Mouse (Mus musculus): Measurements from ENCODE around the gene Tsc22d3. TPM values are rescaled to one million over a fixed set of nuclear protein-coding genes. Genes with fewer than 3 reads are reported as not detected.
A peak's percentile ranks its signal among the peaks of the same experiment; 100 is the strongest.
"Not testable (repeated sequence)": the region's sequence is repeated elsewhere in the genome, so short reads cannot be mapped to it uniquely, and the experiment has no call there.

Tsc22d3 gene
- total RNA-seq, 2 experiments from 2014 or later = 4.9 to 7.1 TPM

DNA sequence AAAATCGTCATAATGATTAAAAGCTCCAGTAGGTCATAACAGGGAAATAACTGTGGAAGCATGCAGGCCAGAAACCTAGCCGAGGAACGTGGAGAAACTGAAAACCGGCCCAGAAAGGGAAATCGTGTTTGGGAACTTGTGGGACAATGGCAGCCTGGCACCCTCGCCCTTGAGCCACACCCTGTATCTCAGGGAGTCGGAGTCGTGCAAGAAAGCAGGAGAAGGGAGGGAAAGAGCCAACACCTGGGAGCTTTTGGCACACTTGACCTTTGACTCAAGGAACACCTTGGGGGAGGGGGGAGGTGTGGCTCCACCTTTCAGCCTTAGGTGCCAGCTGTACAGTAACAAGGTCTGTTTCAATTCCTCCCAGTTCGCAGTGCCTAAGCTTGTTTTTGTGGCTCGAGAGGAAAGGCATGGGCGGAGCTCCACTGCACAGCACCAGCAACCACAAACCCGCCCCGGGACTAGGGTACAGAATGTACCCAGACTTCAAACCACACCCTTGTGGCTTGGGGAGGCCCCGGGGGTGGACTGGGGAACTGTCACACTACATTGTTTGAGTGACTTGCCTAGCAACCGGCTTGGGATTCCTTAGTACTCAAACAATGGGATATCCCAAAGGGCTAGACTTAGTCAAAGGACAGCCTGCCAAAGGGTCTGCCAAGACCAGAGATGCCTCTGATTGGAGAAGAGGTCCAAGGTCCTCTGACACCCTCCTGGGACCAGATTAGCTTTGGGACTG is 94.8 kb downstream of the Tsc22d3 start:
- peak; percentile 65 for ATAC-seq (replicated peaks; ENCODE audit: low FRiP score, poor library complexity, severe bottlenecking)

DNA sequence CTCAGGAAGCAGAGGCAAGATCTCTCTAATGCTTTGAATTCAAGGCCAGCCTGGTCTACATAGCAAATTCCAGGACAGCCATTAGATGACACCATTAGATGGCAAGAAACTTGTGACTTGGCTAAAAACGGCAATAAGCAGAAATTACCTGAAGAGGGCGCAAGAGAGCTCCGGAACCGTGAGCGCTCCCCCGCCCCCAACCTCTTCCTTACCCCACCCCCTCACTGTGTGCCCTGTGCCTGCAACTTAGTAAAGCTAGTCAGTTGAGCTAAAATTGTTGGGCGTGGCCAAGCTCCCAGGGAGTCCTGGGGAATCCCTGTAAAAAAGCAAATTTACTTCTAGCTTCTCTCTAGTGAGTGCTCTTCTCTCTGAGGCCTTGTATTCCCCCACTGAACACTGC is 96.6 kb downstream of the Tsc22d3 start:
- peak; percentile 59; the same call in 1 of the 2 replicates for ATAC-seq (replicated peaks; ENCODE audit: low FRiP score, poor library complexity, severe bottlenecking)

DNA sequence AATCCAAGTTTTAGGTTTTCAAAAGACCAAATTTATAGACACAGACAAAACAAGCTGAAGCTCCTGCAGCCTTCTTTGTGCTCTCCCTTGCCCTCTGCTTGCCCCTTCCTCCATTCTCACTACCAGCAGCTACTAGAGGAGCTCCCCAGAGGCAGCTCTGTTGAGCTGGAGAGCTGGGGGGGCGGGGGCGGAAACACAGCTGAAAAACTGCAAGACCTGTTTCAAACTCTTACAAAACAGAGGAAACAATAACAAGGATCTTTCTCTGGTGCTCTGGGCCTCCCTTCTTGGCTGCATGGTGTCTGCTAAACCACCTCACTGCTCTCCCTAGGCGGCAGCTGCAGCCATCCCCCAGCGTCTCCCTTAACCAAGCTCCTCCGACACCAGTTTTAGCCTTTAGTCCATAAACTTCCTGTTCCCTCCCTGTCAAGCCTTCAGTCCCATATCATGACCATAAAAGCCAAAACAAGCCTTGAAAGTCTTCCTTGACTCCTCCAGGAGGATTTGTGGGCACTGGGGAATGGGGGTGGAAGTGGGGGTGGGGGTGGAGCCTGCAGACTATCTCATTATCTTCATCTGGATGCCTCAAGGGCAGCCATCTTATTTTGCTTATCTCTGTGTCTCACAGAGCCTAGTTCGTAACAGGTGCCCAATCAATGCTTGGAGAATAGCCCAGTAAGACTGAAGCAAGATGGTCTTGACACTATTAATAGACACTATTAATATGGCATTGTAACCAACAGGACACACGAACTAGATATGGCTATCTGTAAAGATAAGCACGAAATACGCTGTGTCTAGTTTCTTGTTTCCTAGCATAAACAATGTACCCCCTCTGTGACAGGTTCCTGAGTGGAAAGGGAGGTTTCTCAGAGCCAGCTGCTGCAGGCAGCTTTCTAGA is 98.8 kb downstream of the Tsc22d3 start:
- ATAC-seq (replicated peaks; ENCODE audit: low FRiP score, poor library complexity, severe bottlenecking) = no peak

DNA sequence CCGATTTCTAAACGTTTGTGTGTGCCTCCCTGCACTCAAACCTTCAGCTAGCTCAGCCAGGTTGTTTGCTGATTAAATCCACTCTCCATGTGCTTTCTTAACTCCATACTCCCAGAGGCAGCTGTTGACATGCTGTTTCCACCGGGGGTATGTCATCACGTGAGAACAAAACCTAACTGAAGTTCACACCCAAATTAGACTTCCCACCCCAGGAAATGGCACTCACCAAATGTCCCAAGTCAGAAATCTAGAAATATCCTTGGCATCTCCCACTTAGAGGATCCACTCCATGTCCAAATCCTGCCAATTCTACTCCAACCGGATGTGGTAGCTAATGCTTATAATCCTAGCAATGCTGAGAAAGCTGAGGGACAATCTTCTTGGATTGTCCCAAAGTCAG is 100.2 kb downstream of the Tsc22d3 start:
- ATAC-seq (replicated peaks; ENCODE audit: low FRiP score, poor library complexity, severe bottlenecking) = no peak

DNA sequence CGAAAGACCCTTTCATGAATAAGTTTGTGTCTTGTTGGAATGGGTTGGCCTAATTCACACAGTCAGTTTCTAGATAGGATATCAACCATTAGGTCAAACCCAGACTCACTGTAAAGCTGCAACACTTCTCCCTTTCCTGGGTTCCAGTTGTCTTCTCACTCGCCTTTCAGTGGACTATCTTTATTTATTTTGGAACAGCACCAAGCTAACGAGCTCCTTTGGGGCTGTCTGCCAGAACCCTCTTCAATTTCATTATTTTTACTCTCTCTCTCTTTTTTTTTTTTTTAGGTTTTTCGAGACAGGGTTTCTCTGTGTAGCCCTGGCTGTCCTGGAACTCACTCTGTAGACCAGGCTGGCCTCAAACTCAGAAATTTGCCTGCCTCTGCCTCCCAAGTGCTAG is 102.0 kb downstream of the Tsc22d3 start:
- not testable (repeated sequence) for ATAC-seq (replicated peaks; ENCODE audit: low FRiP score, poor library complexity, severe bottlenecking)

DNA sequence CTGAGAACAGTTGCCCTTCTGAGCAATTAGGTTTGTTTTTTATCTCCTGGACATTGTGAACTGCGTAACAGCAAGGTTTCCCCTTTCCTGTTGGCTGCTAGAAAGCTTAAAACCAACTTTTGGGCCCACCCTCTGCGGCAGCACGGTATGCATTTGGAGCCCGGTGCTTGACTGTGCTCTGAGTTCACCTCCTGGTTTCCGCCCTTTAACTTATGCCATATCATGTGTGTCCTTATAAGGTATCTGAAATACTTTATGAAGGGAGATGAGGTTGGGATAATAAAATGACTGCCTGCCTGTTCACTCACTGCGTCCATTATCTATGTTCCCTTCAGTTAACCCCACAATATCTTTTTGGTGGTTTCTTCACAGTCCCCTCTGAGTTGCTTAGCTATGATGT is 106.3 kb downstream of the Tsc22d3 start:
- no peak for ATAC-seq (replicated peaks; ENCODE audit: low FRiP score, poor library complexity, severe bottlenecking)

DNA sequence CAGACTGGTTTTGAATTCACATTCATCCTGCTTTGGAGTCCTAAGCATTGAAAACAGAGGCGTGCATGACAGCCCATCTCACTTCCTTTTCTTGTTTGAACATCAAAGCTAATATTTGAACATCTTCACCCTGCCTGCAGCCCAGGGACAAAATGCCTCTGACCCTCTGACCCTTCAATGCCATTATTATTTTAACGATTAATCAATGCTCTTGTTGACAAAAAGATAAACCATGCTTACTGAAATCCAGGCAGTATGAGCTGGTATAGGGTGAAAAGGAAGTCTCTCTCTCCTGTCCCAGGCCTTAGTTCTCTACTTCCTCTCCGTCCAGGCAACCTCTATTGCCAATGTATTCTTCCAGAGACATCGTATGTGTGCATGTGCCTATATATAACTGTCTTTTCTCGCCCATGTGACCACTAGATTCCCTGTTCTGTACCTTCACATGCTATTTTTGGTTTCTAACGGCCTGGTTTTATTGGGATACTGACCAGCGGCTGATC is 106.9 kb downstream of the Tsc22d3 start:
- no peak for ATAC-seq (replicated peaks; ENCODE audit: low FRiP score, poor library complexity, severe bottlenecking)

DNA sequence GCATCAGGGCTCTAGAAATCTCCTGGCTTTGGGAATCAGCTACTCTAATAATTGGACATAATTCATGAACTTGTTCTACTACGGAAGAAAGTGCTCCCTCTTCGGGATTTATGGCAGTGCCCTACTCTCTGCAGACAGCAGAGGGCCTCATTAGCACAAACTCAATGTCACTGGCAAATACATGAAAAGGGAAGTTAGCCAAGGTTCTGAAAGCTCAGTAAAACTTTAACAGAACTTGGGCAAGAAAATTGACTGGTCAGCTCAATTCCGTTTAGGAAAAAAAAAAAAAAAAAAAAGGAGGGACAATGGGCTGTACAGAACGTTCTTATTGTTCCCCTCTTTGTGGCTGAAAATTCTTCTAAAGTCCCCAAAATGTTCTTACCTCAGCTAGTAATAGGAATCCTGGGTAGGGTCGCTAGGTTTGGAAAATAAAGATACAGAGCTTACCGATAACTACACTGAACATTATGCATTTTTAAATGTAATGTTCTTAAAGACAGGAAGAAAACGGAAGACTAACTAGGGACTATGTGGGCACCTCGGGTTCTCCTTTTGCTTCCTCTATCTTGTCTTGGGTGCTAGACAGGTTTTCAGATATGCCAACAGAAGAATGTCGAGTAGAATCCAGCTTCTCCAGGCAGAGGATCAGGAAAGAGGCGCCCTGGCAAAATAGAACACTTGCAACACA is 108.4 kb downstream of the Tsc22d3 start:
- ATAC-seq (replicated peaks; ENCODE audit: low FRiP score, poor library complexity, severe bottlenecking) = no peak

DNA sequence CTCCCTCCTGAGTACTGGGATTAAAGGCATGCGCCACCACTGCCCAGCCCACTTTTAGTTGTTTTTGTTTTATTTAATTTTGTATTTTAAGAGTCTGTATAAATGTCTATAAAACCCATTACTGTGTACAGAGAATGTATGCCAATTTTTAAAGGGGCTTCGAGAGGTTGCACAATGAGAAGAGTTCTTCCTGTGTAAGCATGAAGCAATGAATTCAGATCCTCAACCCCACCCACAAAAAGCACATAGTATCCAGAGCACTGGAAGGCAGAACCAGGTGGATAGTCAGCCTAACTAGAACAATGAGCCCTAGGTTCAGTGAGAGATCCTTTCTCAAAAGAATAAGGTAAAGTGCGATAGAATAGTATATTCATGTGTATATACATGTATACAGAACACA is 110.3 kb downstream of the Tsc22d3 start:
- ATAC-seq (replicated peaks; ENCODE audit: low FRiP score, poor library complexity, severe bottlenecking) = no peak

Other genes starting within 250 kb of the Tsc22d3 start
- gene Prps1, start 144.0 kb downstream of the Tsc22d3 start, total RNA-seq (2015; ENCODE audit: low replicate concordance) = 17.2 and 24.5 TPM in 2 replicates
- gene Prps1, start 144.0 kb downstream of the Tsc22d3 start, total RNA-seq (2017; ENCODE audit: low replicate concordance) = 12.7 and 14.4 TPM in 2 replicates
- not detected in 2 replicates for gene Mid2, start 63.9 kb upstream of the Tsc22d3 start, total RNA-seq (2015; ENCODE audit: low replicate concordance)
- 2.0 TPM in 1 of 2 replicates, not detected in the other for gene Mid2, start 63.9 kb upstream of the Tsc22d3 start, total RNA-seq (2017; ENCODE audit: low replicate concordance)
- gene Tex13b, start 212.8 kb upstream of the Tsc22d3 start, total RNA-seq (2015; ENCODE audit: low replicate concordance) = not detected in 2 replicates
- gene Tex13b, start 212.8 kb upstream of the Tsc22d3 start, total RNA-seq (2017; ENCODE audit: low replicate concordance) = not detected in 2 replicates

Data from erythroid progenitor cell, adult 5-6 weeks (primary cell).